In genomic region chr4:88356652-88357051, GRCm38 (mm10) we compare ENCODE assay signal across 10 mouse cellular contexts.
DNase-seq lines count a peak whose midpoint lies in the region; ATAC-seq and TF ChIP-seq lines count a peak whose summit lies in the region.
"Had no signal": no experiment of that assay in that cellular context is flagged by ENCODE, and none has a peak within 500 bp of the region (broad histone marks: within the 10 kb centered on the region; RNA-seq: fewer than 3 reads in every experiment).

No protein-coding gene starts in this region.

- ATAC-seq in midbrain, embryonic 11.5 days (ENCODE audit: low FRiP score) = 0 out of 2 replicates have a peak, but pooled peaks have one; percentile 33
- ATAC-seq in forebrain, embryonic 12.5 days (ENCODE audit: low FRiP score) = no peak

- no peak overlapping the region for H3K4me3 ChIP-seq in gastrocnemius, adult 2 months
- H3K4me3 ChIP-seq in midbrain, embryonic 11.5 days (ENCODE audit: low read depth, low read length) = no peak overlapping the region
- no peak overlapping the region for H3K4me3 ChIP-seq in midbrain, embryonic 10.5 days
- H3K4me3 ChIP-seq in forebrain, embryonic 12.5 days (replicated peaks) = no peak overlapping the region
- H3K4me3 ChIP-seq: erythroblast, embryonic 14.5 days; midbrain, embryonic 12.5 days had no signal

- H3K4me1 ChIP-seq in midbrain, embryonic 11.5 days (ENCODE audit: control insufficient read depth, insufficient read depth, low read length) = peaks cover 5% of the 10 kb centered on the region; the same call in 1 of the 2 replicates
- H3K4me1 ChIP-seq in midbrain, embryonic 10.5 days = peaks cover 27% of the 10 kb centered on the region
- H3K4me1 ChIP-seq in forebrain, embryonic 12.5 days = peaks cover 5% of the 10 kb centered on the region

- H3K9ac ChIP-seq in midbrain, embryonic 11.5 days (ENCODE audit: low read length) = no peak overlapping the region
- H3K9ac ChIP-seq in forebrain, embryonic 12.5 days = no peak overlapping the region
- H3K9ac ChIP-seq: midbrain, embryonic 12.5 days had no signal

- peak; percentile 10; the same call in 1 of the 2 replicates for TF ChIP-seq CTCF in gastrocnemius, adult 2 months (IDR thresholded peaks at IDR 0.05)

- H3K27ac ChIP-seq in gastrocnemius, adult 2 months = no peak overlapping the region
- no peak overlapping the region for H3K27ac ChIP-seq in midbrain, embryonic 11.5 days (ENCODE audit: low read depth, low read length)
- no peak overlapping the region for H3K27ac ChIP-seq in midbrain, embryonic 10.5 days (replicated peaks)
- no peak overlapping the region for H3K27ac ChIP-seq in forebrain, embryonic 12.5 days
- H3K27ac ChIP-seq: midbrain, embryonic 12.5 days had no signal

- H3K36me3 ChIP-seq in midbrain, embryonic 11.5 days (ENCODE audit: control insufficient read depth, insufficient read depth, low read length) = no peaks in the 10 kb centered on the region
- peaks cover 8% of the 10 kb centered on the region for H3K36me3 ChIP-seq in midbrain, embryonic 10.5 days
- no peaks in the 10 kb centered on the region for H3K36me3 ChIP-seq in forebrain, embryonic 12.5 days (replicated peaks)
- H3K36me3 ChIP-seq: midbrain, embryonic 12.5 days had no signal

- no peaks in the 10 kb centered on the region for H3K27me3 ChIP-seq in midbrain, embryonic 11.5 days (ENCODE audit: control insufficient read depth, insufficient read depth, low read length)
- peaks cover 9% of the 10 kb centered on the region for H3K27me3 ChIP-seq in midbrain, embryonic 10.5 days (ENCODE audit: low read depth, poor library complexity, severe bottlenecking)
- H3K27me3 ChIP-seq in forebrain, embryonic 12.5 days = no peaks in the 10 kb centered on the region
- H3K27me3 ChIP-seq: midbrain, embryonic 12.5 days had no signal

- H3K9me3 ChIP-seq in midbrain, embryonic 11.5 days (ENCODE audit: control insufficient read depth, low read length) = no peaks in the 10 kb centered on the region
- no peaks in the 10 kb centered on the region for H3K9me3 ChIP-seq in midbrain, embryonic 10.5 days (replicated peaks)
- no peaks in the 10 kb centered on the region for H3K9me3 ChIP-seq in forebrain, embryonic 12.5 days
- H3K9me3 ChIP-seq: midbrain, embryonic 12.5 days had no signal

- H3K4me2 ChIP-seq in midbrain, embryonic 11.5 days = no peak overlapping the region
- H3K4me2 ChIP-seq in forebrain, embryonic 12.5 days = no peak overlapping the region
- H3K4me2 ChIP-seq: midbrain, embryonic 12.5 days had no signal

- no peak for DNase-seq in gastrocnemius, adult 2 months
- DNase-seq in gastrocnemius, adult 18-20 months (ENCODE audit: low spot score) = no peak
- DNase-seq in midbrain, embryonic 11.5 days (ENCODE audit: low spot score, missing footprints) = no peak
- no peak for DNase-seq in midbrain, embryonic 10.5 days (ENCODE audit: low spot score)
- peak; percentile 34 for DNase-seq in forelimb bud, embryonic 11.5 days (ENCODE audit: low read depth, low spot score)
- peak; percentile 49 for DNase-seq in thymus, postnatal 14 days
- no peak for DNase-seq in MN1 (ENCODE audit: low spot score)

- WGBS in midbrain, embryonic 11.5 days = 66% methylated on average over 2 of the region's 2 CpGs
- WGBS in midbrain, embryonic 10.5 days = 70% methylated on average over 2 of the region's 2 CpGs
- WGBS in forebrain, embryonic 12.5 days = 57% methylated on average over 2 of the region's 2 CpGs

- intact Hi-C loops in gastrocnemius, adult 2 months (cut with DNase I) = no loop called here

Comparison
In these comparisons a context has a peak if more than half of its experiments do, and no peak if none do; other contexts are left out.
1. DNase-seq: peak in forelimb bud, embryonic 11.5 days (single experiment) and thymus, postnatal 14 days (single experiment); none in gastrocnemius, adult 2 months (single experiment), gastrocnemius, adult 18-20 months (single experiment), midbrain, embryonic 11.5 days (single experiment), midbrain, embryonic 10.5 days (single experiment) and MN1 (single experiment).